Comparison of ENCODE assay signal across 10 mouse cellular contexts in genomic region chr4:94517631-94518030, GRCm38 (mm10). TPM values are rescaled to one million over a fixed set of nuclear protein-coding genes. Genes with fewer than 3 reads are reported as not detected.
DNase-seq lines count a peak whose midpoint lies in the region; ATAC-seq lines count a peak whose summit lies in the region.
"Had no signal": no experiment of that assay in that cellular context is flagged by ENCODE, and none has a peak within 500 bp of the region (broad histone marks: within the 10 kb centered on the region; RNA-seq: fewer than 3 reads in every experiment).

No protein-coding gene starts in this region.

- peak; percentile 47 for ATAC-seq in CD4-positive, CD25-positive, alpha-beta regulatory T cell, adult 4 months
- ATAC-seq in forebrain, embryonic 16.5 days = 0 out of 2 replicates have a peak, but pooled peaks have one; percentile 49
- peak; percentile 85 for ATAC-seq in megakaryocyte-erythroid progenitor cell, adult 5-6 weeks (replicated peaks; ENCODE audit: low FRiP score, low TSS enrichment, poor library complexity, severe bottlenecking)

- H3K9me3 ChIP-seq in forebrain, embryonic 16.5 days (ENCODE audit: control insufficient read depth, low read length) = no peaks in the 10 kb centered on the region
- H3K9me3 ChIP-seq: embryonic facial prominence, embryonic 13.5 days; lung, embryonic 15.5 days had no signal

- no peak overlapping the region for H3K4me3 ChIP-seq in forebrain, embryonic 16.5 days (replicated peaks; ENCODE audit: low read length)
- H3K4me3 ChIP-seq: embryonic facial prominence, embryonic 13.5 days; lung, embryonic 15.5 days had no signal

- no peaks in the 10 kb centered on the region for H3K36me3 ChIP-seq in forebrain, embryonic 16.5 days (ENCODE audit: control insufficient read depth, insufficient read depth)
- H3K36me3 ChIP-seq: lung, embryonic 15.5 days had no signal

- peak; percentile 48 to 70 for DNase-seq in heart, postnatal 10 days
- no peak for DNase-seq in heart, adult 11 months
- DNase-seq in adrenal gland, postnatal 25 days = peak; percentile 59
- DNase-seq in layer of hippocampus, adult 9-11 months = peak; percentile 32
- DNase-seq in thymus, postnatal 10 days (ENCODE audit: low spot score in 2 of 2) = peak; percentile 12 to 23

- no peaks in the 10 kb centered on the region for H3K4me1 ChIP-seq in forebrain, embryonic 16.5 days (replicated peaks; ENCODE audit: control insufficient read depth, insufficient read depth, low read length)
- H3K4me1 ChIP-seq: embryonic facial prominence, embryonic 13.5 days; lung, embryonic 15.5 days had no signal

- H3K27me3 ChIP-seq in forebrain, embryonic 16.5 days (replicated peaks; ENCODE audit: control insufficient read depth, insufficient read depth, low read length) = no peaks in the 10 kb centered on the region
- H3K27me3 ChIP-seq: embryonic facial prominence, embryonic 13.5 days; lung, embryonic 15.5 days had no signal

- intact Hi-C loops in heart, postnatal 10 days (cut with DNase I) = loop anchor here (5.0 kb wide), 2 partner anchors 395 to 510 kb away; no protein-coding TSS in a partner anchor

- no peak overlapping the region for H3K27ac ChIP-seq in forebrain, embryonic 16.5 days (ENCODE audit: low read length)
- H3K27ac ChIP-seq: embryonic facial prominence, embryonic 13.5 days; lung, embryonic 15.5 days had no signal

- H3K9ac ChIP-seq in forebrain, embryonic 16.5 days (replicated peaks; ENCODE audit: low read depth, low read length) = no peak overlapping the region
- H3K9ac ChIP-seq: embryonic facial prominence, embryonic 13.5 days; lung, embryonic 15.5 days had no signal

- H3K4me2 ChIP-seq in forebrain, embryonic 16.5 days (ENCODE audit: low read length) = no peak overlapping the region
- H3K4me2 ChIP-seq: embryonic facial prominence, embryonic 13.5 days; lung, embryonic 15.5 days had no signal

- WGBS in forebrain, embryonic 16.5 days = 67% methylated on average over 4 of the region's 4 CpGs

RNA-seq across cellular contexts. Expression of gene Gm10306, which starts 38.7 kb away (rescaled TPM):
- not detected for total RNA-seq in heart, postnatal 10 days (2021)
- polyA plus RNA-seq in CD4-positive, CD25-positive, alpha-beta regulatory T cell, adult 4 months (2017; shearing (Covaris generic)) = not detected
- not detected in 2 replicates for total RNA-seq in adrenal gland, postnatal 25 days (2021)
- polyA plus RNA-seq in forebrain, embryonic 16.5 days (2015; fragmentation: Nextera tagmentation; extraction: Ambion mirVana) = not detected in 2 replicates
- not detected in 2 replicates for total RNA-seq in megakaryocyte-erythroid progenitor cell, adult 5-6 weeks (2014; fragmentation: Nextera tagmentation)
- total RNA-seq in megakaryocyte-erythroid progenitor cell, adult 5-6 weeks (2017) = not detected in 2 replicates
- polyA plus RNA-seq: embryonic facial prominence, embryonic 13.5 days; lung, embryonic 15.5 days had no signal

RNA-seq across cellular contexts. Expression of gene Caap1, which starts 39.0 kb away (rescaled TPM):
- total RNA-seq in heart, postnatal 10 days (2021) = 1 to 10 TPM; 4.7 to 6.4 TPM
- polyA plus RNA-seq in CD4-positive, CD25-positive, alpha-beta regulatory T cell, adult 4 months (2017; shearing (Covaris generic)) = 1 to 10 TPM; 5.3 to 6.2 TPM
- 10.5 and 11.9 TPM in 2 replicates for total RNA-seq in adrenal gland, postnatal 25 days (2021)
- 18.7 and 21.8 TPM in 2 replicates for polyA plus RNA-seq in forebrain, embryonic 16.5 days (2015; fragmentation: Nextera tagmentation; extraction: Ambion mirVana)
- 15.3 and 23.8 TPM in 2 replicates for total RNA-seq in megakaryocyte-erythroid progenitor cell, adult 5-6 weeks (2014; fragmentation: Nextera tagmentation)
- total RNA-seq in megakaryocyte-erythroid progenitor cell, adult 5-6 weeks (2017) = 29.9 and 34.4 TPM in 2 replicates
